Mouse (Mus musculus) MEL (cell line): ENCODE measurements around the gene Tsc22d3. TPM values are rescaled to one million over a fixed set of nuclear protein-coding genes. Genes with fewer than 3 reads are reported as not detected.

Source experiments
- DNase-seq: peaks from one replicate; pipeline ENCODE4 v3.0.0; 2011; ENCODE audit warnings: low read depth, low spot score
- H3K27ac ChIP-seq: 2 replicates; pipeline ENCODE4 v1.5.1; 2012; ENCODE audit warnings: low read depth, mild to moderate bottlenecking, control low read depth, low read length, moderate library complexity; ENCODE audit not compliant: control insufficient read depth
- H3K27me3 ChIP-seq, 2 experiments: fragments of 150-350 bp in 1 of 2; sonication (generic) in 1 of 2; 2 replicates each; pipeline ENCODE4 v1.6.1; 2012; ENCODE audit warnings: low read length in 2 of 2, mild to moderate bottlenecking in 2 of 2, improper control_type of control experiment in 1 of 2, moderate library complexity in 1 of 2; ENCODE audit not compliant: insufficient read depth in 2 of 2, control insufficient read depth in 1 of 2
- H3K36me3 ChIP-seq, 2 experiments: 2 replicates each; pipeline ENCODE4 v1.6.1; 2012 to 2014; ENCODE audit warnings: low read length in 2 of 2, improper control_type of control experiment in 1 of 2, inconsistent platforms in 1 of 2, mild to moderate bottlenecking in 1 of 2; ENCODE audit not compliant: insufficient read depth in 2 of 2, control insufficient read depth in 1 of 2
- H3K4me1 ChIP-seq, 2 experiments: fragments of 150-350 bp in 1 of 2; sonication (generic) in 1 of 2; 2 replicates each; pipeline ENCODE4 v1.6.1; 2012; ENCODE audit warnings: low read length in 2 of 2, improper control_type of control experiment in 1 of 2, mild to moderate bottlenecking in 1 of 2; ENCODE audit not compliant: insufficient read depth in 2 of 2, control insufficient read depth in 1 of 2
- H3K4me3 ChIP-seq, 2 experiments: fragments of 150-350 bp in 1 of 2; sonication (generic) in 1 of 2; 2 replicates each; pipeline ENCODE4 v1.5.1; 2012; ENCODE audit warnings: low read depth in 2 of 2, low read length in 2 of 2, mild to moderate bottlenecking in 2 of 2, moderate library complexity in 2 of 2, control low read depth in 1 of 2, improper control_type of control experiment in 1 of 2; ENCODE audit not compliant: control insufficient read depth in 1 of 2, insufficient read depth in 1 of 2
- H3K79me2 ChIP-seq: 2 replicates; pipeline ENCODE4 v1.6.1; 2012; ENCODE audit warnings: mild to moderate bottlenecking, low read length, moderate library complexity; ENCODE audit not compliant: control insufficient read depth, poor library complexity, insufficient read depth
- H3K9ac ChIP-seq: 2 replicates; pipeline ENCODE4 v1.6.1; 2012; ENCODE audit warnings: low read depth, mild to moderate bottlenecking, control low read depth, low read length, moderate library complexity; ENCODE audit not compliant: control insufficient read depth, poor library complexity, severe bottlenecking
- H3K9me3 ChIP-seq: fragments of 150-350 bp; sonication (generic); replicated peaks from 2 replicates; pipeline ENCODE4 v1.6.1; 2012; ENCODE audit warnings: mild to moderate bottlenecking, low read length, improper control_type of control experiment, moderate library complexity; ENCODE audit not compliant: insufficient read depth
- CTCF ChIP-seq, 3 experiments: IDR thresholded peaks in 2 of 3; conservative IDR thresholded peaks in 1 of 3; 2 replicates each; pipeline ENCODE4 v1.5.1; 2011 to 2012; ENCODE audit warnings: low read length in 3 of 3, low read depth in 2 of 3, mild to moderate bottlenecking in 2 of 3, improper control_type of control experiment in 1 of 3, inconsistent platforms in 1 of 3, mixed read lengths in 1 of 3, moderate library complexity in 1 of 3; ENCODE audit not compliant: control insufficient read depth in 1 of 3, insufficient read depth in 1 of 3, poor library complexity in 1 of 3, severe bottlenecking in 1 of 3
- E2F4 ChIP-seq: IDR thresholded peaks from 2 replicates; pipeline ENCODE4 v1.6.1; 2011; ENCODE audit warnings: low read depth, low read length, improper control_type of control experiment, borderline replicate concordance
- EP300 ChIP-seq, 2 experiments: IDR thresholded peaks; 2 replicates each; pipeline ENCODE4 v1.6.1; 2011; ENCODE audit warnings: improper control_type of control experiment in 2 of 2, low read length in 2 of 2, low read depth in 1 of 2, mild to moderate bottlenecking in 1 of 2
- GATA1 ChIP-seq: IDR thresholded peaks from 2 replicates; pipeline ENCODE4 v1.6.1; 2011; ENCODE audit warnings: low read depth, low read length, improper control_type of control experiment
- JUND ChIP-seq: IDR thresholded peaks from 2 replicates; pipeline ENCODE4 v1.6.1; 2011; ENCODE audit warnings: low read depth, mild to moderate bottlenecking, improper control_type of control experiment, low read length
- MAX ChIP-seq: IDR thresholded peaks from 2 replicates; pipeline ENCODE4 v1.6.1; 2011; ENCODE audit warnings: low read length, improper control_type of control experiment
- MAZ ChIP-seq: IDR thresholded peaks from 2 replicates; pipeline ENCODE4 v1.6.1; 2012; ENCODE audit warnings: low read depth, mild to moderate bottlenecking, inconsistent platforms, low read length, improper control_type of control experiment
- MXI1 ChIP-seq: IDR thresholded peaks from 2 replicates; pipeline ENCODE4 v1.6.1; 2011; ENCODE audit warnings: mild to moderate bottlenecking, low read depth, low read length, improper control_type of control experiment
- MYB ChIP-seq: IDR thresholded peaks from 2 replicates; pipeline ENCODE4 v1.6.1; 2011; ENCODE audit warnings: mild to moderate bottlenecking, low read depth, low read length, improper control_type of control experiment
- MYC ChIP-seq: IDR thresholded peaks from 2 replicates; pipeline ENCODE4 v1.6.1; 2011; ENCODE audit warnings: low read depth, mild to moderate bottlenecking, low read length, improper control_type of control experiment, moderate library complexity
- NELFE ChIP-seq: IDR thresholded peaks from 2 replicates; pipeline ENCODE4 v1.6.1; 2011; ENCODE audit warnings: low read depth, low read length, improper control_type of control experiment
- NRF1 ChIP-seq: IDR thresholded peaks from 2 replicates; pipeline ENCODE4 v1.6.1; 2014; ENCODE audit warnings: low read depth, mild to moderate bottlenecking, inconsistent platforms, low read length, improper control_type of control experiment, moderate library complexity; ENCODE audit not compliant: poor library complexity, insufficient read depth, severe bottlenecking
- SMC3 ChIP-seq: IDR thresholded peaks from 2 replicates; pipeline ENCODE4 v1.6.1; 2011; ENCODE audit warnings: low read depth, low read length, improper control_type of control experiment
- UBTF ChIP-seq: IDR thresholded peaks from 2 replicates; pipeline ENCODE4 v1.6.1; 2012; ENCODE audit warnings: low read depth, mild to moderate bottlenecking, inconsistent platforms, low read length, improper control_type of control experiment, moderate library complexity, borderline replicate concordance; ENCODE audit not compliant: insufficient read depth
- USF2 ChIP-seq, 2 experiments: IDR thresholded peaks; 2 replicates each; pipeline ENCODE4 v1.6.1; 2011 to 2012; ENCODE audit warnings: improper control_type of control experiment in 2 of 2, low read length in 2 of 2, borderline replicate concordance in 1 of 2, inconsistent platforms in 1 of 2, low read depth in 1 of 2, mild to moderate bottlenecking in 1 of 2; ENCODE audit not compliant: insufficient read depth in 1 of 2
- ZC3H11A ChIP-seq: IDR thresholded peaks from 2 replicates; pipeline ENCODE4 v1.6.1; 2012; ENCODE audit warnings: low read depth, mild to moderate bottlenecking, inconsistent platforms, low read length, improper control_type of control experiment
- ZNF384 ChIP-seq: IDR thresholded peaks from 2 replicates; pipeline ENCODE4 v1.6.1; 2012; ENCODE audit warnings: low read depth, mild to moderate bottlenecking, inconsistent platforms, low read length, improper control_type of control experiment
- polyA plus RNA-seq, 2 experiments: library from polyadenylated mRNA; stranded (reverse) in 1 of 2; unstranded in 1 of 2; fragments of >175 nt in 1 of 2; fragments of >200 nt in 1 of 2; gene quantifications; 2 replicates each; pipeline versions ENCODE4 v1.2.1 to v1.2.4; 2012; ENCODE audit warnings: low replicate concordance in 2 of 2, low read depth in 1 of 2; ENCODE audit not compliant: insufficient read length in 2 of 2, insufficient read depth in 1 of 2, missing spikeins in 1 of 2
- total RNA-seq: library from RNA; depleted of rRNA; stranded (reverse); fragments of 300-350 nt; gene quantifications from 2 replicates; pipeline ENCODE4 v1.2.3, GENCODE M21; 2012

The Tsc22d3 gene
- total and polyA plus RNA-seq, 3 experiments: 29.5 to 32.7 TPM; not detected in 1

GRCm38 (mm10) chrX:140599561-140600409 is 674 bp downstream of the Tsc22d3 start:
- peak overlapping the region; percentile 53 for H3K27ac ChIP-seq
- H3K9ac ChIP-seq: peak overlapping the region; percentile 71
- DNase-seq: peak; percentile 69
- no peaks in the 10 kb centered on the region for H3K9me3 ChIP-seq
- peaks cover 7% of the 10 kb centered on the region for H3K79me2 ChIP-seq
- TF ChIP-seq JUND: no peak
- TF ChIP-seq MAZ: 0 out of 2 replicates have a peak, but pooled peaks have one; percentile 19
- TF ChIP-seq E2F4: no peak
- TF ChIP-seq USF2 (IDR thresholded peaks at IDR 0.05; ENCODE audit: borderline replicate concordance in 1 of 2, insufficient read depth in 1 of 2, low read depth in 1 of 2, low read length in 2 of 2): no peak
- peak; percentile 65 for TF ChIP-seq ZNF384
- TF ChIP-seq UBTF: no peak
- no peak for TF ChIP-seq GATA1
- TF ChIP-seq ZC3H11A: no peak
- TF ChIP-seq NRF1: no peak
- H3K27me3 ChIP-seq: no peaks in the 10 kb centered on the region
- H3K4me3 ChIP-seq: peak overlapping the region; percentile 75 to 78
- peaks cover 0 to 4% of the 10 kb centered on the region in 2 experiments; a peak in 2 of 4 replicates for H3K36me3 ChIP-seq
- peaks cover 0 to 4% of the 10 kb centered on the region in 2 experiments; a peak in 2 of 4 replicates for H3K4me1 ChIP-seq

- Histone ChIP-seq H3K9me3 (no peaks in the 10 kb centered on the region), H3K79me2 (peaks cover 7% of the 10 kb centered on the region), H3K4me1 (peaks cover 0 to 4% of the 10 kb centered on the region in 2 experiments; a peak in 2 of 4 replicates), H3K27me3 (no peaks in the 10 kb centered on the region), H3K36me3 (peaks cover 0 to 4% of the 10 kb centered on the region in 2 experiments; a peak in 3 of 4 replicates), H3K27ac (peak overlapping the region; percentile 53), H3K9ac (peak overlapping the region; percentile 71), H3K4me3 (peak overlapping the region; percentile 75 to 78)
- DNase-seq: peak; percentile 78
- no peak for TF ChIP-seq MYB
- TF ChIP-seq EP300 (IDR thresholded peaks at IDR 0.05; ENCODE audit: low read depth in 1 of 2, low read length in 2 of 2): no peak
- no peak for TF ChIP-seq MYC
- TF ChIP-seq MAZ: 0 out of 2 replicates have a peak, but pooled peaks have one; percentile 7
- peak; percentile 34 for TF ChIP-seq SMC3
- TF ChIP-seq MAX: no peak
- no peak for TF ChIP-seq NRF1
- peak; percentile 31 for TF ChIP-seq NELFE
- peak in 1 of 3 experiments; percentile 31; a peak in 2 of 6 replicates for TF ChIP-seq CTCF (IDR thresholded peaks at IDR 0.05 in 2 of 3, conservative IDR thresholded peaks at IDR 0.05 in 1 of 3; ENCODE audit: control insufficient read depth in 1 of 3, insufficient read depth in 1 of 3, low read depth in 2 of 3, low read length in 3 of 3, poor library complexity in 1 of 3, severe bottlenecking in 1 of 3)
- TF ChIP-seq MXI1: peak; percentile 34; the same call in 1 of the 2 replicates
- TF ChIP-seq, all 39 proteins: peak for 5
These were observed 1.5 kb downstream of the Tsc22d3 start for GRCm38 (mm10) chrX:140598850-140599560.
